Mouse (Mus musculus): Measurements from ENCODE around the gene Lrrc74a.

The Lrrc74a gene

GRCm38 (mm10) chr12:86721453-86721852, 12.7 kb upstream of the Lrrc74a start:
- DNase-seq = no peak

DNA sequence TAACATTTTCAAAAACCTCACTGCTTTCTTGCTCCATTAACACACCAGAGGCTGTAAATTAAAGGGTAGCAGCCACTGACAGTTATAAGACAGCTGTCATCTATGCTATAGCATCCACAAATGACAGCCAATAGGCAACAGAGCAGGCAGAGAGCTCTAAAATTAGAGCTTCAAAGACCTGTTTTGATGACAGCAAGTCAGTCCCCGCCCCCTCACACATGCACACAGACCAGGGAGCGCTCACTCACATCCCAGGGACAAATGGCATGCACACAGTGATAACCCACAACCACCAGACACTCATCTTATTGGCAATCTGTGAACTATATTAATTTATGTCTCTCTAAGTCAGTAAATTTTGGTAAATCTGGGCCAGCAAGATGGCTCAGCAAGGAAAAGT, 9.9 kb upstream of the Lrrc74a start:
- DNase-seq = no peak

GRCm38 (mm10) chr12:86725706-86726105, 8.5 kb upstream of the Lrrc74a start:
- DNase-seq = no peak

DNA sequence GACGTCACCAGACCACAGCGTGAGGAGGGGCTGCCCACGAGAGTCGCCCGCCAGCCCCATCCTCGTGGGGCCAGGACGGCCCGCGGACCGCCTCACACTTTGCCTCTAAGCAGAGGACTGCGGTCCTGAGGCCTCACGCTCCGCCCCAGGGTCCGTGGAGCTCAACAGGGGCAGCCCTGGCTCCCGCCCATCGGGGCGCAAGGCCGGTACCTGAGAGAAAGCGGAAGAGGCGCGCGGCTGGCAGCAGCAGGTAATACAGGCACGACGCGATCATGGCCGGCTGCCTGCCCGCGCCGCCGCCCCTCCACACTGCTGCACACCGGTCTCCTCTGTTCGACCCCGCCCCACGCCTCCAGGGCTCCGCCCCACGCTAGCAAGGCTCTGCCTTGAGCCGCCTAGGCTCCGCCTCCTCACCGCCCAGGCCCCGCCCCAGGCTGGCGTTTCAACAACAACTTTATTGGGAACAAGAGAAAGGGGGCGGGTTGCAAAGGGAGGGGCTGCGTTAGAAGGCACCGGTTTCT, 8.0 kb upstream of the Lrrc74a start, which contains the start of gene Angel1:
TSS of gene Angel1 (minus strand) at position 341 of the 521 bp plus-strand sequence.
- DNase-seq = peak; percentile 95

DNA sequence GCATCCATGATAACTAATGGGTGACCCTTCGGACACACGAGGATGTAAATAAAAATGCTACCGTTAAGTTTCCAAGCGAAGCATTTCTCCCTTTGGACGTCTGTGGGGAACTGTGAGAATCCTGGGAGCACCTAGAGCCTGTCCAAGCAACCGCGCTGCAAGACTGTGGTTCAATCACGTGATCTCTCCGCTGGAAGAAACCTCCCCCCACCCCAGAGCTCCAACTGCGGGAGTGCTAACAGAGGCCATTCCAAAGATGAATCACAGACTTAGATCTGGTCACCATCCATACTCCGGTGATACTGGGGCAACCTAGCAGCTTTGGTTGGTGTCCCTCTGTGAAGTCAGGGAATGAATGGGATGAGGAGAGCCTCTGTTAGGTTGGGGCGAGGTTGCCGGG, 26.9 kb downstream of the Lrrc74a start:
- DNase-seq = no peak

DNA sequence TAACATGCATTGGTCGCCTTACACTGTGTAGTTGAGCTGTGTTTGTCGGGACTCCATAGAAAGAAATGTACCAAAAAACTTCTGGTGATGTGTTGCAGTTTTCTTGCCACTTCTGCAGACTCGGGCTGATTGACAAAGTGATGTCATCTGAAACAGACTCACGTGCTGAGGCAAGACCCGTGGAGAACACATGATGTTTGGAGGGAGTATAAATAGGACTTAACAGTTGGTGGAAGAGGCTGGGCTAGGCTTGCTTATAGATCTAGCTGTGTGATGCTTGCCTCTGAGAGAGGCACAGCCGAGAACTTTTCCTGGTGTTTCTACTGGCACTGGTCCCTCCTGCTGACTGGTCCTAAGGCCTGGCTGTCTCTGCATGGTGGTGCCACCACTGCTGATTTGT, 29.9 kb downstream of the Lrrc74a start:
- no peak for DNase-seq

- DNase-seq = no peak
These were observed 32.3 kb downstream of the Lrrc74a start for GRCm38 (mm10) chr12:86766467-86766866.

GRCm38 (mm10) chr12:86767868-86768631, 33.9 kb downstream of the Lrrc74a start:
- peak; percentile 49 for DNase-seq

DNA sequence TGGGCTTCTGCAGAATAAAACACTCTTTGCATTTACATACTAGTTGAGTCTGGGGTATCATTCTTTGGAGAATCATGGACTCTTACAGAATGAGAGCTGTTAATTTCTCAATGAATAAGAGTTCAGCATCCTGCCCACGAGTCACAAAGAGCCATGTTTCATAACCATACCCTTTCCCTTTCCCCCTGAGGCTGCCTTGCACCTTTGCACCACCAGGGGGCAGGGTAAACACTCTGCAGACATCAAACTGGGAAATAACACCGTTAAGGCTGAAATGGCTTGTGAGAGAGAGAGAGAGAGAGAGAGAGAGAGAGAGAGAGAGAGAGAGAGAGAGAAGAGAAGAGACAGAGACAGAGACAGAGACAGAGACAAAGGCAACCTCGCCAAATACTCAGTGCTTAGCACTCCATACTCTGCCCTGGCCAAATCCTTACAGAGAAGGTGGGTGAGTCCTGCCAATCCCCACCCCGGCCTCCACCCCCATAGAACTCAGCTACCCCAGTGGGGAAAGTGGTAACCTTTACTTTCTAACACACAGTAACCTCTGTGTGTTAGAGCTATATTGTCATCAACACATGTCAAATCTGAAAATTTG, 34.9 kb downstream of the Lrrc74a start:
- DNase-seq = peak; percentile 77

DNA sequence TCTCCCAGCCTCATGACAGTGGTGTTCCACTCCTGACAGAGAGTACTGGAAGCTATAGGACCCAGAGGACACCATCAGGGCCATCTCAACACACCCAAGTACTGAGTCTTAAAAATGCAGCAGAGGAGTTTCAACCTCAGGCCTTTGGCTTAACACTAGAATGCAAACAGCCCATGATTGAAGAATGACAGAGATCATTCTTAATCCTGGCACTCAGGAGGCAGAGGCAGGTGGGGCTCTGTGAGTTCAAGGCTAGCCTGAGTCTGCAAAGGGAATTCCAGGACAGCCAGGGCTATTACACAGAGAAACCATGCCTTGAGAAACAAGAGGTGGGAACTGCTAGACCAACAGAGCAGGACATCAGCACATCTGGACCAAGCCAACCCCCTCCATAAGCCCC, 35.6 kb downstream of the Lrrc74a start:
- DNase-seq = no peak

DNA sequence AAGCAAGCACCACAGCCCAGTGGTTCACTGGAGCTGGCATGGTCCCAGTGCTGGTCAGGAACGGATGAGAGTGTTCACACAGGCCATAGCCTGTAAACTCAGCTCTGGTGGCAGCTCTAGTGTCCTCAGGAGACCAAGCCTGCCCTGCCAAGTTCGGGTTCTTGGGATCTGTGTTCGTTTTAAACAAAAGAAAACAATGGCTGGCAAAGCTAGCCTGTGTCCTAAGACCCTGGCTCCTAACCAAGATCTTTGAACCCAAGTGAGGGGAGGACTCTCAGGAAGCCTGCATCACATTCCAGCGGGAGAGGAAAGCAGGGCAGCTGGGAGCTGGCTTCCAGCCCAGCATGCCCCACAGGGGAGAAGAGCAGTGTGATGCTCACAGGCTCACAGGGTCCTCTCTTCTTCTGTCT, 36.1 kb downstream of the Lrrc74a start:
- no peak for DNase-seq

- no peak for DNase-seq
These were observed 36.8 kb downstream of the Lrrc74a start for GRCm38 (mm10) chr12:86770927-86771326.

DNA sequence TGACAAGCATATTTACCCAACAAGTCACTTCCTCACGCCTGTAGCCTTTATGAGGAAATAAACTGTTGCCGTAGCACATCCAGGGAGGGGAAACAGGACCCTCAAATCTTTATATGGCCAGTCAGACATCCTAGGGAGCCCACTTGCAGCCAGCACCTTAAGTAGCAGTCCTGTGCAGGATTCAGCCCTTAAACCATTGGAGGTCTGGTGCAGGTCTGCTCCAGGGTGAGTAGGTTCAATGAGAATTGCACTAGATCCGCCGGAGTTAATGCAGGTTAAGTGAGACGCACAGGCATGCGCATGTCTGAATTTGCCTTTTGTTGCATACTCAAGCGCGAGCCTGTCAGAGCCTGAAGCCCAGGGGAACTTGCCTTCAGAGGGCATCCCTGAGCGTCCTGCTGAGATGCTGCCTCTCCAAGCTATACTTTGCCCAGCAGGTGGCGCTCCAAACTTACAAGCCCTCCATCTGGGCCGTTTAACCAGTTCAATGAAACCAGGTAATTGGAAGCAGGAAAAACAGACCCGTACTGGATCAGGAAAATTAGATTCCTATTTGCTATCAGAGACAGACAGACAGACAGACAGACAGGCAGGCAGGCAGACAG, 37.8 kb downstream of the Lrrc74a start:
- DNase-seq = peak; percentile 87

- DNase-seq = no peak
These were observed 38.4 kb downstream of the Lrrc74a start for GRCm38 (mm10) chr12:86772551-86772950.

- no peak for DNase-seq
These were observed 41.6 kb downstream of the Lrrc74a start for GRCm38 (mm10) chr12:86775561-86776280.

GRCm38 (mm10) chr12:86776341-86776860, 42.2 kb downstream of the Lrrc74a start:
- DNase-seq = no peak

GRCm38 (mm10) chr12:86778531-86778930, 44.4 kb downstream of the Lrrc74a start:
- DNase-seq = no peak

- no peak for DNase-seq
These were observed 45.2 kb downstream of the Lrrc74a start for GRCm38 (mm10) chr12:86779206-86779989.

GRCm38 (mm10) chr12:86781654-86782202, 47.6 kb downstream of the Lrrc74a start:
- no peak for DNase-seq

DNA sequence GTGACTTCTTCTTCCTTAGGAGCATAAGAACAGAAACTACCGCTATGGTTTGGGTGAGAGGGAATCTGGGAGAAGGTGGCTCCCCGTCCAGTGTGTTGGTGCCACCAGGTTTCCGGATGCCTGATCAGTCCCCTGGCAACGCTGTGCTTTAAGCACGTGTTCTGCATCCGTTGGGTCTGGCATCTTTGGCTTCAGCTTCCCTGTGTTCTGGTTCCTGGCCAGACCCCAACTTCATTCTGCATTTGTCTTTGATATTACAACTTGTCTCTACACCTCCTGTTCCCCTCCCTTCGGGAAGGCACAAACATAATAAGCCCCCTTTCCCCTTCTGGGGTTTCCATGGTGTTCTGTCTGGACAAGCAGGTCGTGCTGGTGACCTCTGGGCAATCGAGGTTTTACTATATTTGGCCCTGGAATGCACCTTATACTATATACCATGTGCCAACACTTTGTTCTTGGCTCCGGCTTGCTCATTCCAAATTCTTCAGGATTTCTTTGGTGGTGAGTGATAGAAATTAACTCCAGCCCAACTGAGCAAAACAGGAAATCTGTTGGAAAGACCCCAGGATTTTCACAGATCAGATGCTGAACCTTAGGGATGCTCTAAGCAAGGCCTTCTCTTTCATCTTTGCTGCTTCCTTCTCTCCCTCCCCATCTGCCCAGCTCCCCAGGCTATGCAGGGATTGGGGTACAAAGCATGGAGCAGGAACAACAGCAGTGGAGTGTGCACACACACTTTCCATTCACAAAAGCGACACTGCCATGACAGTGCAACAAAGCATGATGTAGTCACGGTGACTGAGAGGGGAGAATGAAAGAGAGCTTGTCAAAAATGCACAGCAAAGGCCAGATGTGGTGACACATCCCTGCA, 52.2 kb downstream of the Lrrc74a start:
- DNase-seq = no peak
